Mouse (Mus musculus) hindbrain, embryonic 16.5 days (tissue): Measurements from ENCODE around the gene Gm9045. TPM values are rescaled to one million over a fixed set of nuclear protein-coding genes. Genes with fewer than 3 reads are reported as not detected.
"Not testable (repeated sequence)": the region's sequence is repeated elsewhere in the genome, so short reads cannot be mapped to it uniquely, and the experiment has no call there.

Experiments used
- ATAC-seq: fragments of 200-750 bp; cut with Nextera tagmentation; 2 replicates; pipeline ENCODE4 v1.8.0; 2017; ENCODE audit warnings: moderate TSS enrichment, moderate library complexity
- H3K27ac ChIP-seq: fragments of 300-500 bp; sonication (generic); 2 replicates; pipeline ENCODE4 v1.5.1; 2014; ENCODE audit warnings: low read depth, mild to moderate bottlenecking, control low read depth, low read length, moderate library complexity
- H3K27me3 ChIP-seq: fragments of 300-500 bp; sonication (generic); replicated peaks from 2 replicates; pipeline ENCODE4 v1.6.1; 2014; ENCODE audit warnings: low read length; ENCODE audit not compliant: control insufficient read depth, insufficient read depth
- H3K36me3 ChIP-seq: fragments of 300-500 bp; sonication (generic); 2 replicates; pipeline ENCODE4 v1.6.1; 2014; ENCODE audit warnings: mild to moderate bottlenecking, low read length, moderate library complexity, mixed read lengths; ENCODE audit not compliant: control insufficient read depth, insufficient read depth
- H3K4me1 ChIP-seq: fragments of 300-500 bp; sonication (generic); 2 replicates; pipeline ENCODE4 v1.6.1; 2014; ENCODE audit warnings: low read depth, low read length; ENCODE audit not compliant: control insufficient read depth, insufficient read depth
- H3K4me2 ChIP-seq: fragments of 300-500 bp; sonication (generic); 2 replicates; pipeline ENCODE4 v1.6.1; 2014; ENCODE audit warnings: mild to moderate bottlenecking, low read length, control low read depth, moderate library complexity
- H3K4me3 ChIP-seq: fragments of 300-500 bp; sonication (generic); 2 replicates; pipeline ENCODE4 v1.5.1; 2014; ENCODE audit warnings: mild to moderate bottlenecking, low read length, control low read depth, moderate library complexity
- H3K9ac ChIP-seq: fragments of 300-500 bp; sonication (generic); 2 replicates; pipeline ENCODE4 v1.6.1; 2014; ENCODE audit warnings: low read depth, mild to moderate bottlenecking, control low read depth, low read length, moderate library complexity
- H3K9me3 ChIP-seq: fragments of 300-500 bp; sonication (generic); 2 replicates; pipeline ENCODE4 v1.6.1; 2014; ENCODE audit warnings: mild to moderate bottlenecking, low read length, moderate library complexity; ENCODE audit not compliant: control insufficient read depth
- WGBS: fragments of 180-500 bp; shearing (Covaris S2); extraction: QIAGEN DNeasy Blood & Tissue Kit; methylation state at CpG from one replicate; pipeline ENCODE4 v1.1.7; 2014; 5-methylcytosine and 5-hydroxymethylcytosine counted together
- polyA plus RNA-seq: library from polyadenylated mRNA; unstranded; fragments of >200 nt; fragmentation: Nextera tagmentation; extraction: Ambion mirVana; gene quantifications from 2 replicates; pipeline ENCODE4 v1.2.1, GENCODE M21; 2015

The Gm9045 gene
- polyA plus RNA-seq = 0.10 TPM in 1 of 2 replicates, not detected in the other

DNA sequence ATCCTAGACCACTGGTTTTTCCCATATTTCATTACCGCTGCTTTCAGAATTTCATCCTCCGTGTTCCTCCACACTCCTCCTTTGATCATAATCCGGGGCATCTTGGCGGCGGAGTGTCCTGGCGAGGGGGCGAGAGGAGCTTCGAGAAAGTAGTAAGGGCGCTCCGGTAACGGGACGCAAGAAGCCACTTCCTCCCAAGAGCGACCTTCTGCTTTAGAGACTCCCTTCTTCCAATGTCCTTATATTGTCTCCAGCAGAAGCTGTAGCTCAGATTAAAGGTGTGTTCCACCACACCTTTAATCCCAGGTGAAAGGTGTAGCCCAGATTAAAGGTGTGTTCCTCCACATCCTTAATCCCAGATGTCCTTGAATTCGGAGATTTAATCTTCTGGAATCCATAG lies at the start of gene Gm9045:
TSS of gene Gm9045 (minus strand) at position 101 of the 400 bp plus-strand sequence.
- no CpG with 5 or more reads among the region's 14 CpGs for whole genome bisulfite sequencing

DNA sequence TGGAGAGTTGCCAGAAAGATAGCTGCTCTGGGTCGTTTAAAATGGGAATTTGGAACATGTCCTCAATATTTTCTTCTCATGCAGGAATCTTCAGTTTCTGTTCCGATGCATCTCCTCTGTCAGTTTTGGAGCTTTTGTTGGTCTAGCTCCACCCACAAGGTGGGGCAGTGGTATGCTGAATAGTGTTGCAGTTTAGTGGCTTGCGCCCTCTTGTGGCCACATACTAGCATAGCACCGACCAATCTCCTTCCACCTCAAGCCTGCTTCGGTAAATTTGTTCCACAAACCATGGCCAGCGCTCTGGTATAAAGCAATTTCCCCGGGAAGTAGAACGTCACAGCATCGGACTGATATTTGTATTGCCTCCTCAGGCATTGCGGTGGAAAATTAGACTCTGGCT lies 32.8 kb upstream of the Gm9045 start:
- H3K4me3 ChIP-seq = 0 out of 2 replicates have a peak overlapping the region, but pooled peaks have one; percentile 4

More for the DNA sequence above, at the start of gene Gm9045:
- not testable (repeated sequence) for H3K4me1 ChIP-seq, H3K27me3 ChIP-seq, H3K4me2 ChIP-seq, H3K4me3 ChIP-seq, ATAC-seq, H3K9me3 ChIP-seq, H3K36me3 ChIP-seq, H3K9ac ChIP-seq, H3K27ac ChIP-seq

DNA sequence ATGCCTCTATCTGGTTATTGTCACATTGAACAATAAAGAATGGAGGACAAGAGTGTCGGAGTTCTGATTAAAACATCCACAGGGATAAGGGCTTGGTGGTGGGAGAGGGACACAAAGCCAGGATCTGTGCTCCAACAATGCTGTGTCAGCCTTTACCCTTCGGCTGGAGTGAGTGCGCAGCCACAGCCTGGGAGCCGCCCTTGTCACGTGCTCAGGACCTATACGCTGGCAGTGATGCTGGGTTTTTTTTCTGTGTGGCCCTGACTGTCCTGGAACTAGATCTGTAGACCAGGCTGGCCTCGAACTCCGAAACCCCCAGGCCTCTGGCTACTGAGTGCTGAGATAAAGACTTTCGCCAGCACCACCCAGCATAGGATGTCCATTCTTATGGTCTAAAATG lies 31.9 kb upstream of the Gm9045 start:
- Histone ChIP-seq H3K27ac (no peak overlapping the region), H3K36me3 (no peaks in the 10 kb centered on the region), H3K4me3 (no peak overlapping the region), H3K4me1 (no peaks in the 10 kb centered on the region), H3K27me3 (no peaks in the 10 kb centered on the region), H3K9ac (no peak overlapping the region), H3K4me2 (no peak overlapping the region), H3K9me3 (no peaks in the 10 kb centered on the region)
- WGBS = 89% methylated on average over 9 of the region's 9 CpGs
- no peak for ATAC-seq

More for the DNA sequence above, 32.8 kb upstream of the Gm9045 start:
- peak; percentile 95 for ATAC-seq
- Histone ChIP-seq H3K9me3 (no peaks in the 10 kb centered on the region), H3K4me2 (peak overlapping the region; percentile 45), H3K4me1 (no peaks in the 10 kb centered on the region), H3K9ac (no peak overlapping the region; the same call in none of the 2 replicates), H3K27me3 (no peaks in the 10 kb centered on the region), H3K27ac (no peak overlapping the region), H3K36me3 (no peaks in the 10 kb centered on the region)
- WGBS = 4% methylated on average over 10 of the region's 10 CpGs

DNA sequence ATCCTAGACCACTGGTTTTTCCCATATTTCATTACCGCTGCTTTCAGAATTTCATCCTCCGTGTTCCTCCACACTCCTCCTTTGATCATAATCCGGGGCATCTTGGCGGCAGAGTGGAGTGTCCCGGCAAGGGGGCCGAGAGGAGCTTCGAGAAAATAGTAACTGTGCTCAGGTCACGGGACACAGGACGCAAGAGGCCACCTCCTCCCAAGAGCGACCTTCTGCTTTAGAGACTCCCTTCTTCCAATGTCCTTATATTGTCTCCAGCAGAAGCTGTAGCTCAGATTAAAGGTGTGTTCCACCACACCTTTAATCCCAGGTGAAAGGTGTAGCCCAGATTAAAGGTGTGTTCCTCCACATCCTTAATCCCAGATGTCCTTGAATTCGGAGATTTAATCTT lies 16.4 kb upstream of the Gm9045 start, which contains the start of gene Gm9049:
TSS of gene Gm9049 (minus strand) at position 101 of the 400 bp plus-strand sequence.
- H3K9ac ChIP-seq = not testable (repeated sequence)
- WGBS = no CpG with 5 or more reads among the region's 11 CpGs

DNA sequence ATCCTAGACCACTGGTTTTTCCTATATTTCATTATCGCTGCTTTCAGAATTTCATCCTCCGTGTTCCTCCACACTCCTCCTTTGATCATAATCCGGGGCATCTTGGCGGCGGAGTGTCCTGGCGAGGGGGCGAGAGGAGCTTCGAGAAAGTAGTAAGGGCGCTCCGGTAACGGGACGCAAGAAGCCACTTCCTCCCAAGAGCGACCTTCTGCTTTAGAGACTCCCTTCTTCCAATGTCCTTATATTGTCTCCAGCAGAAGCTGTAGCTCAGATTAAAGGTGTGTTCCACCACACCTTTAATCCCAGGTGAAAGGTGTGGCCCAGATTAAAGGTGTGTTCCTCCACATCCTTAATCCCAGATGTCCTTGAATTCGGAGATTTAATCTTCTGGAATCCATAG lies 10.9 kb upstream of the Gm9045 start, which contains the start of gene Gm9048:
TSS of gene Gm9048 (minus strand) at position 101 of the 400 bp plus-strand sequence.
- not testable (repeated sequence) for H3K4me1 ChIP-seq, ATAC-seq, H3K27ac ChIP-seq, H3K36me3 ChIP-seq, H3K27me3 ChIP-seq, H3K9ac ChIP-seq, H3K4me3 ChIP-seq, H3K9me3 ChIP-seq, H3K4me2 ChIP-seq
- 100% methylated on average over 1 of the region's 14 CpGs for WGBS

More for the DNA sequence above, 16.4 kb upstream of the Gm9045 start, which contains the start of gene Gm9049:
- H3K4me1 ChIP-seq, H3K27me3 ChIP-seq, ATAC-seq, H3K9me3 ChIP-seq, H3K4me3 ChIP-seq, H3K36me3 ChIP-seq, H3K4me2 ChIP-seq, H3K27ac ChIP-seq: not testable (repeated sequence)

DNA sequence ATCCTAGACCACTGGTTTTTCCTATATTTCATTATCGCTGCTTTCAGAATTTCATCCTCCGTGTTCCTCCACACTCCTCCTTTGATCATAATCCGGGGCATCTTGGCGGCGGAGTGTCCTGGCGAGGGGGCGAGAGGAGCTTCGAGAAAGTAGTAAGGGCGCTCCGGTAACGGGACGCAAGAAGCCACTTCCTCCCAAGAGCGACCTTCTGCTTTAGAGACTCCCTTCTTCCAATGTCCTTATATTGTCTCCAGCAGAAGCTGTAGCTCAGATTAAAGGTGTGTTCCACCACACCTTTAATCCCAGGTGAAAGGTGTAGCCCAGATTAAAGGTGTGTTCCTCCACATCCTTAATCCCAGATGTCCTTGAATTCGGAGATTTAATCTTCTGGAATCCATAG lies 5.5 kb upstream of the Gm9045 start, which contains the start of gene Gm9046:
TSS of gene Gm9046 (minus strand) at position 101 of the 400 bp plus-strand sequence.
- H3K4me3 ChIP-seq, H3K9ac ChIP-seq, H3K36me3 ChIP-seq, H3K27ac ChIP-seq, H3K27me3 ChIP-seq, H3K4me2 ChIP-seq, H3K9me3 ChIP-seq, H3K4me1 ChIP-seq, ATAC-seq: not testable (repeated sequence)
- no CpG with 5 or more reads among the region's 14 CpGs for WGBS

DNA sequence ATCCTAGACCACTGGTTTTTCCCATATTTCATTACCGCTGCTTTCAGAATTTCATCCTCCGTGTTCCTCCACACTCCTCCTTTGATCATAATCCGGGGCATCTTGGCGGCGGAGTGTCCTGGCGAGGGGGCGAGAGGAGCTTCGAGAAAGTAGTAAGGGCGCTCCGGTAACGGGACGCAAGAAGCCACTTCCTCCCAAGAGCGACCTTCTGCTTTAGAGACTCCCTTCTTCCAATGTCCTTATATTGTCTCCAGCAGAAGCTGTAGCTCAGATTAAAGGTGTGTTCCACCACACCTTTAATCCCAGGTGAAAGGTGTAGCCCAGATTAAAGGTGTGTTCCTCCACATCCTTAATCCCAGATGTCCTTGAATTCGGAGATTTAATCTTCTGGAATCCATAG lies 5.3 kb downstream of the Gm9045 start, which contains the start of gene Gm9044:
TSS of gene Gm9044 (minus strand) at position 101 of the 400 bp plus-strand sequence.
- not testable (repeated sequence) for H3K27me3 ChIP-seq, ATAC-seq, H3K9ac ChIP-seq, H3K4me3 ChIP-seq, H3K4me1 ChIP-seq, H3K36me3 ChIP-seq, H3K27ac ChIP-seq, H3K4me2 ChIP-seq, H3K9me3 ChIP-seq
- no CpG with 5 or more reads among the region's 14 CpGs for WGBS

DNA sequence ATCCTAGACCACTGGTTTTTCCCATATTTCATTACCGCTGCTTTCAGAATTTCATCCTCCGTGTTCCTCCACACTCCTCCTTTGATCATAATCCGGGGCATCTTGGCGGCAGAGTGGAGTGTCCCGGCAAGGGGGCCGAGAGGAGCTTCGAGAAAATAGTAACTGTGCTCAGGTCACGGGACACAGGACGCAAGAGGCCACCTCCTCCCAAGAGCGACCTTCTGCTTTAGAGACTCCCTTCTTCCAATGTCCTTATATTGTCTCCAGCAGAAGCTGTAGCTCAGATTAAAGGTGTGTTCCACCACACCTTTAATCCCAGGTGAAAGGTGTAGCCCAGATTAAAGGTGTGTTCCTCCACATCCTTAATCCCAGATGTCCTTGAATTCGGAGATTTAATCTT lies 10.8 kb downstream of the Gm9045 start, which contains the start of gene Gm9040:
TSS of gene Gm9040 (minus strand) at position 101 of the 400 bp plus-strand sequence.
- H3K4me2 ChIP-seq, H3K27me3 ChIP-seq, ATAC-seq, H3K36me3 ChIP-seq, H3K9ac ChIP-seq, H3K4me1 ChIP-seq, H3K27ac ChIP-seq, H3K4me3 ChIP-seq, H3K9me3 ChIP-seq: not testable (repeated sequence)
- WGBS = no CpG with 5 or more reads among the region's 11 CpGs

DNA sequence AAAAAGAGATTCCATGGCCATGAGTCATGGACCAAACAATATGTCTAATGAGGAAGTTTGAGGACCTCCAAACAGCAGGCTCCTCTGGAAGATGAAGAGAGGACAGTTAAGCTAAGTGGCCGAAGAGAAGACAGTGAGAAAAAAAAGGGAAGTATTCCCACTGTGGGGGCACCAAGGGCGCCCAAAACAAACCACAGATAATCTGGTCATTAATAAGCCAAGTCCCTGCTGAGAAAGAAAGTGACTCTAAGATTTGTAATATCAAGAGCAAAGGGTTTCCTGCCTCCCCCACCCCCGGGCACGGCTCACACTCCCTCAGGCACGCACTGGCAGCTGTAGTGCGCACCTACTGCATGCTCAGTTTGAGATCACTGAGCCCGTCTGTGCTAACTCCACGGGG lies 18.6 kb downstream of the Gm9045 start:
- Histone ChIP-seq H3K36me3 (no peaks in the 10 kb centered on the region), H3K9ac (no peak overlapping the region), H3K9me3 (no peaks in the 10 kb centered on the region), H3K4me1 (no peaks in the 10 kb centered on the region), H3K4me2 (no peak overlapping the region), H3K4me3 (no peak overlapping the region), H3K27ac (no peak overlapping the region), H3K27me3 (no peaks in the 10 kb centered on the region)
- no peak for ATAC-seq
- WGBS = 87% methylated on average over 8 of the region's 8 CpGs
